Mouse (Mus musculus) cortical plate, adult 2 months (tissue): Measurements from ENCODE around the gene Hoxa10. TPM values are rescaled to one million over a fixed set of nuclear protein-coding genes. Genes with fewer than 3 reads are reported as not detected.

Experiments used
- H3K27ac ChIP-seq: fragments of 200-500 bp; 2 replicates; pipeline ENCODE4 v1.5.1; 2012; ENCODE audit warnings: low read length, control low read depth, inconsistent platforms; ENCODE audit not compliant: insufficient read depth
- H3K4me1 ChIP-seq: fragments of 200-500 bp; 2 replicates; pipeline ENCODE4 v1.6.1; 2011; ENCODE audit warnings: low read length; ENCODE audit not compliant: control insufficient read depth, insufficient read depth
- H3K4me3 ChIP-seq: fragments of 200-500 bp; 2 replicates; pipeline ENCODE4 v1.5.1; 2011; ENCODE audit warnings: mild to moderate bottlenecking, low read length, control low read depth; ENCODE audit not compliant: insufficient read depth
- CTCF ChIP-seq: fragments of 200-500 bp; IDR thresholded peaks from 2 replicates; pipeline ENCODE4 v1.5.1; 2011; ENCODE audit warnings: mild to moderate bottlenecking, control low read depth, low read length; ENCODE audit not compliant: insufficient read depth; ENCODE audit errors: extremely low read depth
- POLR2A ChIP-seq: fragments of 200-500 bp; IDR thresholded peaks from 2 replicates; pipeline ENCODE4 v1.6.1; 2011; ENCODE audit warnings: mild to moderate bottlenecking, low read length, control low read depth; ENCODE audit not compliant: insufficient read depth; ENCODE audit errors: extremely low read depth
- polyA plus RNA-seq: library from polyadenylated mRNA; depleted of rRNA; stranded (reverse); fragments of >200 nt; gene quantifications from 2 replicates; pipeline ENCODE4 v1.2.3, GENCODE M21; 2012

Gene Hoxa10
- polyA plus RNA-seq, 1 experiment, result not detected

- H3K4me1 ChIP-seq, result no peaks in the 10 kb centered on the region
- no peak overlapping the region for H3K4me3 ChIP-seq
- no peak overlapping the region for H3K27ac ChIP-seq
- TF ChIP-seq POLR2A (no peak), CTCF (no peak)
Observed at GRCm38 (mm10) chr6:52217895-52218642, 22.6 kb downstream of the Hoxa10 start.

DNA sequence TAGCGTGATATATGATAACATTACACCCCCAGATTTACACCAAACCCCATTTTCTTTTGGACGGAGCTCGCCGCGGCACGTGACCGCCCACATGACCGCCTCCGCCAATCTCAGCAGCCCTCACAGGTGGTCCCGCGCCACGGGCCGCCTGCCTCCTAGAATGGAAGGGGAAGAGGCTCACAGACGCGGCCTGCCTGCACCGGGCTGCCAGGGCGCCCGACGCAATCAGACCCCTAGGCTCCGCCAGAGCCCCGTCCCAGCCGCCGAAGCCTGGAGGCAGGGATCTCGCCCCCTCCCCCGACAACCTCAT, 23.2 kb downstream of the Hoxa10 start:
- no peak for TF ChIP-seq POLR2A
- TF ChIP-seq CTCF, result no peak
- no peaks in the 10 kb centered on the region for H3K4me1 ChIP-seq
- H3K27ac ChIP-seq, result no peak overlapping the region
- H3K4me3 ChIP-seq, result no peak overlapping the region

DNA sequence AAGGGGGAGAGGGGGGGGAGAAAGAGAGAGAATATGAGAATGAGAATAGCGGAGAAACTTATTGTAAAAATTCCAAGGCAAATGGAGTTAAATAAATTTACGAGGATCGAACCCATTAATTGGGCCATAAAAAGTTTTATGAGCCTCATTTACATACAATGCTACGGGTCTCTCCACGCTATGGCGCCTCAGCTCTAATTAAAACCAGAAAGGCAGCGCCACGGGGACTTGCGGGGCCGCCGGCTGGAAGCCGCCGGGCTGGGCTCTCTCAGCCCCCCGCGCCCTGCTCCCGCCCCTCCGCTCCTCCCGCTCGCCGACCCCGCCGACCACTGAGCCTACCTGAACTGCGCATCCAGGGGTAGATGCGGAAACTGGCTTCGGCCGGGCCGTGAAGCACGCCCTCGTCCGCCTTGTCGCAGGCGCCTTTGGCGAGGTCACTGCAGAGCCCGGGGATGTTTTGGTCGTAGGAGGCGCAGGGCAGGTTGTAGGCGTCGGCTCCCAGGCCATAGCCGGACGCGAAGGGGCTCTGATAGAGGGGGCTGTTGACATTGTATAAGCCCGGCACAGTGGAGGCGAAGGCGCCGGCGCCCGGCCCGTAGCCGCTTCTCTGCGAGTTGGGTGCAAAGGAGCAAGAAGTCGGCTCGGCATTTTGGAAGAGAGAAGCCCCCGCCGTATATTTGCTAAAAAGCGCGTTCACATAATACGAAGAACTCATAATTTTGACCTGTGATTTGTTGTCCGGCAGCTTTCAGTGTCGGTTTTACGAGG, 23.8 kb downstream of the Hoxa10 start:
- no peak overlapping the region for H3K27ac ChIP-seq

GRCm38 (mm10) chr6:52215771-52216535, 24.7 kb downstream of the Hoxa10 start:
- H3K4me1 ChIP-seq, result no peaks in the 10 kb centered on the region
- TF ChIP-seq CTCF (no peak), POLR2A (no peak)
- no peak overlapping the region for H3K4me3 ChIP-seq
- no peak overlapping the region for H3K27ac ChIP-seq

More for the DNA sequence above, 23.8 kb downstream of the Hoxa10 start:
- Histone ChIP-seq H3K4me1 (no peaks in the 10 kb centered on the region), H3K4me3 (no peak overlapping the region)
- TF ChIP-seq POLR2A (no peak), CTCF (no peak)

- TF ChIP-seq CTCF, result no peak
- no peak for TF ChIP-seq POLR2A
- Histone ChIP-seq H3K4me3 (no peak overlapping the region), H3K27ac (no peak overlapping the region), H3K4me1 (no peaks in the 10 kb centered on the region)
Observed at GRCm38 (mm10) chr6:52215070-52215469, 25.6 kb downstream of the Hoxa10 start.

DNA sequence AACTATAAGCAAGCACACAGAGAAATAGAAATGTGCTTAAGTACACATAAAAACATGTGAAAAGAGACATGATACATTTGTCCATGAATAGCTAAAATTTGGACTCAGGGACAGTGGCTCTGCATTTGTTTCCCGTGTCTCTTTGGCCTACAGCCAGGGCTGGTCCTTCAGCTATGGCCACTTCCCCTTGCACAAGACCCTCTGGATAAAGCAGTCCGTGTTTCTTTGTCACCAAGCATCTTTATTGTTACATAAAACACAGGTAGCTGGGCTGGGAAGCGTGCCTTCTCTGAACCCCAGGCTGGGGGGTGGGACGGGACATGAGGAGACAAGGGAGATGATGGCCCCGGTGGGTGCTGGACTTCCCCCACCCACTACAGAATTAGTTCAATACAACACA, 26.4 kb downstream of the Hoxa10 start:
- Histone ChIP-seq H3K4me1 (no peaks in the 10 kb centered on the region), H3K27ac (no peak overlapping the region), H3K4me3 (no peak overlapping the region)
- TF ChIP-seq CTCF, result no peak
- no peak for TF ChIP-seq POLR2A

- Histone ChIP-seq H3K4me3 (no peak within 1 kb of the TSS), H3K4me1 (no peaks in the 10 kb centered on the region), H3K27ac (no peak within 1 kb of the TSS)
- no peak for TF ChIP-seq POLR2A
- no peak for TF ChIP-seq CTCF
Observed at GRCm38 (mm10) chr6:52213119-52213986, 27.3 kb downstream of the Hoxa10 start, which contains the start of the genes Hoxa3 and Gm28308. Hoxa3 (minus strand) TSS chr6:52213336. Gm28308 (minus strand) TSS chr6:52213339.

GRCm38 (mm10) chr6:52212556-52213118, 28.0 kb downstream of the Hoxa10 start:
- H3K4me3 ChIP-seq, result no peak overlapping the region
- H3K4me1 ChIP-seq, result no peaks in the 10 kb centered on the region
- TF ChIP-seq CTCF (no peak), POLR2A (no peak)
- no peak overlapping the region for H3K27ac ChIP-seq
